Mouse (Mus musculus): ENCODE measurements around the gene Tigd3. TPM values are rescaled to one million over a fixed set of nuclear protein-coding genes. Genes with fewer than 3 reads are reported as not detected.

Tigd3 gene
- total and polyA plus RNA-seq, 3 experiments, result 2.1 to 2.2 TPM; not detected in 1

GRCm38 (mm10) chr19:5940173-5940572 is 46.2 kb upstream of the Tigd3 start:
- H3K79me2 ChIP-seq (ENCODE audit: control insufficient read depth, insufficient read depth, low read length, poor library complexity), result no peaks in the 10 kb centered on the region
- TF ChIP-seq UBTF (IDR thresholded peaks at IDR 0.05; ENCODE audit: borderline replicate concordance, insufficient read depth, low read depth, low read length), result no peak
- no peak for TF ChIP-seq POLR2AphosphoS5 (IDR thresholded peaks at IDR 0.05; ENCODE audit: borderline replicate concordance, low read depth, low read length)
- TF ChIP-seq TCF12 (IDR thresholded peaks at IDR 0.05; ENCODE audit: low read depth, low read length), result no peak
- TF ChIP-seq MAX (IDR thresholded peaks at IDR 0.05; ENCODE audit: low read length), result no peak
- no peak for TF ChIP-seq EP300 (IDR thresholded peaks at IDR 0.05; ENCODE audit: low read depth in 1 of 2, low read length in 2 of 2)
- TF ChIP-seq MEF2A (IDR thresholded peaks at IDR 0.05; ENCODE audit: extremely low read depth, insufficient replicate concordance, low read depth, low read length, poor library complexity, severe bottlenecking), result no peak
- no peak overlapping the region for H3K9ac ChIP-seq (ENCODE audit: control insufficient read depth, low read depth, low read length, poor library complexity, severe bottlenecking)
- DNase-seq (ENCODE audit: low read depth, low spot score), result no peak
- no peak overlapping the region for H3K4me3 ChIP-seq (ENCODE audit: control insufficient read depth in 1 of 2, insufficient read depth in 1 of 2, low read depth in 2 of 2, low read length in 2 of 2)
- H3K36me3 ChIP-seq (ENCODE audit: control insufficient read depth in 1 of 2, insufficient read depth in 2 of 2, low read length in 2 of 2), result no peaks in the 10 kb centered on the region; a peak in 1 of 4 replicates
- H3K9me3 ChIP-seq (replicated peaks; ENCODE audit: insufficient read depth, low read length), result no peaks in the 10 kb centered on the region
- H3K4me1 ChIP-seq (ENCODE audit: control insufficient read depth in 1 of 2, insufficient read depth in 2 of 2, low read length in 2 of 2), result no peaks in the 10 kb centered on the region
- no peak overlapping the region for H3K27ac ChIP-seq (ENCODE audit: control insufficient read depth, low read depth, low read length)
- H3K27me3 ChIP-seq (ENCODE audit: control insufficient read depth in 1 of 2, insufficient read depth in 2 of 2, low read length in 2 of 2), result no peaks in the 10 kb centered on the region

- no peaks in the 10 kb centered on the region; a peak in 1 of 4 replicates for H3K36me3 ChIP-seq (ENCODE audit: control insufficient read depth in 1 of 2, insufficient read depth in 2 of 2, low read length in 2 of 2)
- H3K4me1 ChIP-seq (ENCODE audit: control insufficient read depth in 1 of 2, insufficient read depth in 2 of 2, low read length in 2 of 2), result no peaks in the 10 kb centered on the region
These were observed 45.8 kb upstream of the Tigd3 start for GRCm38 (mm10) chr19:5939715-5940114.

GRCm38 (mm10) chr19:5938516-5938915 is 44.6 kb upstream of the Tigd3 start:
- H3K9me3 ChIP-seq (replicated peaks; ENCODE audit: insufficient read depth, low read length), result no peaks in the 10 kb centered on the region
- H3K4me1 ChIP-seq (ENCODE audit: control insufficient read depth in 1 of 2, insufficient read depth in 2 of 2, low read length in 2 of 2), result no peaks in the 10 kb centered on the region
- H3K79me2 ChIP-seq (ENCODE audit: control insufficient read depth, insufficient read depth, low read length, poor library complexity), result no peaks in the 10 kb centered on the region
- H3K4me3 ChIP-seq (ENCODE audit: control insufficient read depth in 1 of 2, insufficient read depth in 1 of 2, low read depth in 2 of 2, low read length in 2 of 2), result no peak overlapping the region
- no peaks in the 10 kb centered on the region for H3K27me3 ChIP-seq (ENCODE audit: control insufficient read depth in 1 of 2, insufficient read depth in 2 of 2, low read length in 2 of 2)
- no peaks in the 10 kb centered on the region; a peak in 1 of 4 replicates for H3K36me3 ChIP-seq (ENCODE audit: control insufficient read depth in 1 of 2, insufficient read depth in 2 of 2, low read length in 2 of 2)
- no peak for TF ChIP-seq HCFC1 (IDR thresholded peaks at IDR 0.05; ENCODE audit: low read depth, low read length)
- no peak overlapping the region for H3K9ac ChIP-seq (ENCODE audit: control insufficient read depth, low read depth, low read length, poor library complexity, severe bottlenecking)
- no peak for DNase-seq (ENCODE audit: low read depth, low spot score)
- no peak overlapping the region for H3K27ac ChIP-seq (ENCODE audit: control insufficient read depth, low read depth, low read length)

More at GRCm38 (mm10) chr19:5939715-5940114, 45.8 kb upstream of the Tigd3 start:
- H3K27me3 ChIP-seq (ENCODE audit: control insufficient read depth in 1 of 2, insufficient read depth in 2 of 2, low read length in 2 of 2), result no peaks in the 10 kb centered on the region
- no peak overlapping the region for H3K9ac ChIP-seq (ENCODE audit: control insufficient read depth, low read depth, low read length, poor library complexity, severe bottlenecking)
- DNase-seq (ENCODE audit: low read depth, low spot score), result no peak
- TF ChIP-seq ZC3H11A (IDR thresholded peaks at IDR 0.05; ENCODE audit: low read depth, low read length) (no peak), GATA1 (IDR thresholded peaks at IDR 0.05; ENCODE audit: low read depth, low read length) (no peak), BHLHE40 (IDR thresholded peaks at IDR 0.05; ENCODE audit: borderline replicate concordance, low read depth, low read length) (no peak), MEF2A (IDR thresholded peaks at IDR 0.05; ENCODE audit: extremely low read depth, insufficient replicate concordance, low read depth, low read length, poor library complexity, severe bottlenecking) (no peak), ZNF384 (IDR thresholded peaks at IDR 0.05; ENCODE audit: low read depth, low read length) (no peak), CHD1 (IDR thresholded peaks at IDR 0.05; ENCODE audit: low read depth, low read length) (no peak)
- H3K79me2 ChIP-seq (ENCODE audit: control insufficient read depth, insufficient read depth, low read length, poor library complexity), result no peaks in the 10 kb centered on the region
- no peaks in the 10 kb centered on the region for H3K9me3 ChIP-seq (replicated peaks; ENCODE audit: insufficient read depth, low read length)
- no peak overlapping the region for H3K27ac ChIP-seq (ENCODE audit: control insufficient read depth, low read depth, low read length)
- no peak overlapping the region for H3K4me3 ChIP-seq (ENCODE audit: control insufficient read depth in 1 of 2, insufficient read depth in 1 of 2, low read depth in 2 of 2, low read length in 2 of 2)

Data from MEL (cell line).